Mouse (Mus musculus) embryonic facial prominence, embryonic 11.5 days (tissue): ENCODE results near the gene Dapk2. TPM values are rescaled to one million over a fixed set of nuclear protein-coding genes. Genes with fewer than 3 reads are reported as not detected.

ENCODE experiments used
- ATAC-seq: fragments of 200-750 bp; cut with Nextera tagmentation; replicated peaks from 2 replicates; pipeline ENCODE4 v1.8.0; 2017; ENCODE audit warnings: low read depth; ENCODE audit not compliant: insufficient number of reproducible peaks, low FRiP score, low TSS enrichment
- DNase-seq: peaks from one replicate; pipeline ENCODE4 v3.0.0-alpha.2; 2015; ENCODE audit warnings: low spot score
- H3K27ac ChIP-seq: fragments of 300-500 bp; sonication (generic); replicated peaks from 2 replicates; pipeline ENCODE4 v1.5.1; 2014; ENCODE audit warnings: mild to moderate bottlenecking, low read depth, low read length, control low read depth
- H3K27me3 ChIP-seq: fragments of 300-500 bp; sonication (generic); 2 replicates; pipeline ENCODE4 v1.6.1; 2014; ENCODE audit warnings: mild to moderate bottlenecking, low read length, moderate library complexity, mixed read lengths; ENCODE audit not compliant: control insufficient read depth, insufficient read depth
- H3K36me3 ChIP-seq: fragments of 300-500 bp; sonication (generic); replicated peaks from 2 replicates; pipeline ENCODE4 v1.6.1; 2014; ENCODE audit warnings: low read depth, mild to moderate bottlenecking, low read length, moderate library complexity, mixed read lengths; ENCODE audit not compliant: control insufficient read depth, insufficient read depth
- H3K4me1 ChIP-seq: fragments of 300-500 bp; sonication (generic); 2 replicates; pipeline ENCODE4 v1.6.1; 2014; ENCODE audit warnings: low read length, mixed read lengths; ENCODE audit not compliant: control insufficient read depth, insufficient read depth
- H3K4me2 ChIP-seq: fragments of 300-500 bp; sonication (generic); 2 replicates; pipeline ENCODE4 v1.6.1; 2014; ENCODE audit warnings: low read depth, mild to moderate bottlenecking, control low read depth, low read length, moderate library complexity
- H3K4me3 ChIP-seq: fragments of 300-500 bp; sonication (generic); 2 replicates; pipeline ENCODE4 v1.5.1; 2014; ENCODE audit warnings: low read depth, low read length, control low read depth
- H3K9ac ChIP-seq: fragments of 300-500 bp; sonication (generic); replicated peaks from 2 replicates; pipeline ENCODE4 v1.6.1; 2014; ENCODE audit warnings: mild to moderate bottlenecking, control low read depth, low read length
- H3K9me3 ChIP-seq: fragments of 300-500 bp; sonication (generic); replicated peaks from 2 replicates; pipeline ENCODE4 v1.6.1; 2016; ENCODE audit warnings: mild to moderate bottlenecking, low read length, inconsistent platforms, mixed read lengths; ENCODE audit not compliant: control insufficient read depth
- WGBS: fragments of 180-500 bp; shearing (Covaris S2); extraction: QIAGEN DNeasy Blood & Tissue Kit; methylation state at CpG from one replicate; pipeline ENCODE4 v1.1.7; 2014; 5-methylcytosine and 5-hydroxymethylcytosine counted together
- polyA plus RNA-seq: library from polyadenylated mRNA; unstranded; fragments of >200 nt; fragmentation: Nextera tagmentation; extraction: Ambion mirVana; gene quantifications from 2 replicates; pipeline ENCODE4 v1.2.1, GENCODE M21; 2014

Dapk2 gene
- polyA plus RNA-seq, 1 experiment from 2014 or later: 6.2 TPM

DNA sequence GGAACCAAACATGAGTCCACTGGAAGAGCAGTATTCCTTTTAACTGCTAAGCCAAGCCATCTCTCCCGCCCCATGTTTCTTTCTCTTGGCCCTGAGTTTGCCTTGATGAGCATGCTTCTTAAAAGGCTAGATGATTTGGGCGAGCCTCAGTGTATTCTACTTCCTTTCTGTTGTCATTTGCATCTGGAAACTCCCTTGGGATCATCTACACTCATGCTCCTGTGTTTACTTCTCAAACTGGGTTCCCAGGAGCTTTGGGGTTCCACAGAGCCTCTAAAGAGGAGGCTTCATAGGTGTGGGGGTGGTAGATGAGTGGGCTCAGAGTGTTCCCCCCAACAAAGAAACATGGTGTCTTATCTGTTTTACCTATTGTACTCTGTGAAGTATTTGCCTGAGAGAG, 54.1 kb downstream of the Dapk2 start:
- WGBS: 94% methylated on average over 2 of the region's 2 CpGs
- 0 out of 2 replicates have a peak, but pooled peaks cover 4% of the 10 kb centered on the region for H3K4me1 ChIP-seq
- H3K27me3 ChIP-seq: no peaks in the 10 kb centered on the region
- H3K4me2 ChIP-seq: no peak overlapping the region
- H3K27ac ChIP-seq: no peak overlapping the region
- no peaks in the 10 kb centered on the region for H3K36me3 ChIP-seq
- no peak for DNase-seq
- no peak overlapping the region for H3K4me3 ChIP-seq
- no peaks in the 10 kb centered on the region for H3K9me3 ChIP-seq
- no peak for ATAC-seq
- H3K9ac ChIP-seq: no peak overlapping the region

DNA sequence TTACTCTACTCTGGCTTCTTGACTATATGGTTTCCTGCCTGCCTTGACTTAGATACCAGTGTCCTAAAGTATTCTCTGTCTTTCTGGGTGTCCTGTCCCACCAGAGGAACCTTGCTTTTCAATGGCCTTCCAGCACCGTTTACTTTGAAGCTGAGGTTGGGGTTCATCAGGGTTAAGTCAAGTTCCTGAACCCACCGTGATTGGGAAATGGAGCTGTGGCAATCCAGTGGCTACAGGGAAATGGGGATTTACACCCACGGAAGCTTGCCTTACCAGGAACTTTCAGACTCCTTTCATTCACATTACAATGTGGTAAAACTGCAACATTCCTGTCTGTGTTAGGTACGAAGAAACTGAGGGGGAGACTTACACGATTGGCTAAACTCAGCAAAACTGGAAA, 54.8 kb downstream of the Dapk2 start:
- DNase-seq: no peak
- Histone ChIP-seq H3K27ac (no peak overlapping the region), H3K4me1 (0 out of 2 replicates have a peak, but pooled peaks cover 4% of the 10 kb centered on the region)

DNA sequence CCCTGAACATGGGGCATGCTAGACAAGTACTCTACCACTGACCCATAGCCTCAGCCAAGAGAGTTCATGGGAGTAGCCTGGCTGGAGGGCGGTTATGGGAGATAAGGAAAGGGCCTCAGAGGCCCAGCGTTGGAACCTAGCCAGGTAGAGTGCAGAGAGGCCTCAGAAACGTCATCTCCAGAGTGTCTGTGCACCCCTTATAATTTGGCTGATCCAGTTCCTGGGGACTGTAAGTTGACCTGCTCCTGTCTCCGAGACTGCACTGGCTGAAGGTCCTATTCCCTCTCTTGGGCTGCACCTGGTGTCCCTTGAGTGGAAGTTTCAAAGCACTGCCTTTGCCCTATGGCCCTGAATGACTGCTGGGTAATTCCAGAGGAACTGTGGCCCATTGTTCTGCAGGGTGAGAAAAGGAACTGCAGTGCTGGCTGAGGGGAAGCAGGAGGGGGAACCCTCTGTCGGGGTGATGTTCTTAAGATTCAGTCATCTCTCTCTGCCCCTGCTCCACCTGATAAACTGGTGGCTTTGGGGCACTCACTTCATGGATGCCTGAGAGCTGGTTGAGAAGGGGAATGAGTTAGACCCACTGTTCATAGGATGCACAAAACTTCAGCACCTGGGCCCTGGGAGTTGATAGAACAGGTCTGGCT, 55.5 kb downstream of the Dapk2 start:
- 28% methylated on average over 5 of the region's 5 CpGs for WGBS
- H3K27ac ChIP-seq: no peak overlapping the region

More for the DNA sequence above, 54.8 kb downstream of the Dapk2 start:
- 76% methylated on average over 5 of the region's 5 CpGs for WGBS
- Histone ChIP-seq H3K36me3 (no peaks in the 10 kb centered on the region), H3K27me3 (no peaks in the 10 kb centered on the region), H3K9me3 (no peaks in the 10 kb centered on the region), H3K9ac (no peak overlapping the region), H3K4me2 (no peak overlapping the region), H3K4me3 (no peak overlapping the region)
- ATAC-seq: no peak

DNA sequence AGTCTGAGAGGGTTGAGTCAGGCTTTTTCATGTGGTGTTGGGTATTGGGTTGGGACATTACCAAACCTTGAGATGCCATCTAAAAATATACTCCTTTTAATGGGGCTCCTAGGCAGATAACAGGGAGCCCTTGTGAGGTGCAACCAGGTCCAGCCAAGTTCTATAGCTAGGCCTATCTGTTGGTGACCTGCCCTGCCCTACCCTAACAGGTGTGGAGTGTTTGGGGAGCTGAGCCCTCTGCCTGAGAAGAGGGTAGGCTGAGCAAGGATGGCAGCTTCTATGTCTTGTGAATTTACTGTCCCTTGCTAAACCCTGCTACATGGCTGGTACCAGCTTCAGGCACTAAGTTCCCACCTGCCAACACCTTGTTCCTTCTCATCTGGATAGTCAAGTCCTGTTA, 57.5 kb downstream of the Dapk2 start:
- Histone ChIP-seq H3K4me1 (0 out of 2 replicates have a peak, but pooled peaks cover 4% of the 10 kb centered on the region), H3K9me3 (no peaks in the 10 kb centered on the region), H3K27me3 (no peaks in the 10 kb centered on the region; the same call in 1 of the 2 replicates), H3K4me3 (no peak overlapping the region), H3K27ac (no peak overlapping the region), H3K4me2 (no peak overlapping the region), H3K36me3 (no peaks in the 10 kb centered on the region), H3K9ac (no peak overlapping the region)
- no peak for ATAC-seq
- no peak for DNase-seq

More for the DNA sequence above, 55.5 kb downstream of the Dapk2 start:
- peak; percentile 52; the same call in 1 of the 2 replicates for ATAC-seq
- Histone ChIP-seq H3K9me3 (no peaks in the 10 kb centered on the region), H3K4me1 (0 out of 2 replicates have a peak, but pooled peaks cover 4% of the 10 kb centered on the region), H3K27me3 (no peaks in the 10 kb centered on the region), H3K36me3 (no peaks in the 10 kb centered on the region), H3K4me3 (no peak overlapping the region), H3K4me2 (no peak overlapping the region), H3K9ac (no peak overlapping the region)
- DNase-seq: peak; percentile 46

DNA sequence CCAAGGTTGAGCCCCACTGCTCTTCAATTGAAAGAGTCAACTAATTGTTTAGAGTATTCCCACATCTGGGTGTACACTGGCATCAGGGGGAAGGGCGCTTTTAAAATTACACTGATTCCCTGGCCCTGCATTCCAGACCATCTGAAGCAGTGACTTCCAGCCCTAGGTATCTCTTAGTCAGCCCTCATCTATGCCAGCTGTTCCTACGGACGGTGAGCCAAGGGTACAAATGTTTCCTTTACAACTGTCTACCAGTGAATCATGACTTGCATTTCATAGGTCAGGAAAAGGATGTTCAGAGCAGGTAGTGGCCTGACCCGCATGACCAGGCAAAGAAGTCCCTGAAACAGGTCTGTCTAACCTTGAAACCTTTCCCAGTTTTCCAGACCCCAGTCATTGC, 59.9 kb downstream of the Dapk2 start:
- Histone ChIP-seq H3K4me1 (0 out of 2 replicates have a peak, but pooled peaks cover 4% of the 10 kb centered on the region), H3K9me3 (no peaks in the 10 kb centered on the region), H3K27ac (no peak overlapping the region), H3K36me3 (no peaks in the 10 kb centered on the region), H3K27me3 (no peaks in the 10 kb centered on the region; the same call in 1 of the 2 replicates), H3K4me2 (no peak overlapping the region), H3K9ac (no peak overlapping the region), H3K4me3 (no peak overlapping the region)
- 78% methylated on average over 4 of the region's 4 CpGs for WGBS
- DNase-seq (no peak), ATAC-seq (no peak)

DNA sequence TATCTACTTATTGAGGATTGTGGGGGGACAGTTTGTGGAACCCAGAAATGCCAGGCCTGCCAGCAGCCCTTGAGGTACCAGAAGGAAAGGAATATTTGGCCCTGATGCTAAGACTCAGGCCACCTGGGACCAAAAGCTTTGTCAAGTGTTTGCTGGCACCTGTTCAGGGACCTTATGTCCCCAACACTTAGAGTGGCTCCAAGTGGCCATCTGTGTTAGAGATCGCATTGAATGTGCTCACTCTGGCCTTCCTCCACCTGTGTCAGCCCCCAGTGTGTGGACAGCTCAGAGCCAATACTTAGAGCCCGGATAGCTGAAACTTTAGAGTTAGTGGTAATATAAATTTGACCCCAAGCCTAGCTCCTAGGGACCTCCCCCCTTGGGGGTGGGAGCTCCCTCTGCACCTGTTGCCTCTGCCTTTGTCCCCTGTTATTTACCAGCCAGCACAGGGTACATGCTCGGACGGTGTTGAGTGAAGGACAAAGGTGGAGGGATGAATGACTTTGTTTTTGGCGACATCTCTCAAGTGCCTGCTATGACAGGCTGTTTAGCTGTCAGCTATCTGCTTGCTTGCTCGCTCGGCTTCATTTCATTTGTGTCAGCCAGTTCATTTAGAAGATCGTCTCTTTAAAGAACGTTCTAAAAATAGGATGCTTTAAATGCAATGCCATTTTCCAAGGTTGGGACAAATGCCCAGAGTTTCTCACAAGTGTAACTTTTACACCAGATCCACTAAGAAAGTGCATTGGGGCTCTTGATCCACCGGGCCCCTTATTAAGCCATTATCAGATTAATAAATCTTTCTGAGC, 61.1 kb downstream of the Dapk2 start:
- no peaks in the 10 kb centered on the region for H3K4me1 ChIP-seq
- DNase-seq (no peak), ATAC-seq (no peak)
- H3K4me3 ChIP-seq: no peak overlapping the region
- no peaks in the 10 kb centered on the region for H3K36me3 ChIP-seq
- H3K9ac ChIP-seq: no peak overlapping the region
- 75% methylated on average over 10 of the region's 10 CpGs for WGBS
- no peak overlapping the region for H3K27ac ChIP-seq
- no peak overlapping the region for H3K4me2 ChIP-seq
- no peaks in the 10 kb centered on the region for H3K9me3 ChIP-seq
- no peaks in the 10 kb centered on the region; the same call in 1 of the 2 replicates for H3K27me3 ChIP-seq

DNA sequence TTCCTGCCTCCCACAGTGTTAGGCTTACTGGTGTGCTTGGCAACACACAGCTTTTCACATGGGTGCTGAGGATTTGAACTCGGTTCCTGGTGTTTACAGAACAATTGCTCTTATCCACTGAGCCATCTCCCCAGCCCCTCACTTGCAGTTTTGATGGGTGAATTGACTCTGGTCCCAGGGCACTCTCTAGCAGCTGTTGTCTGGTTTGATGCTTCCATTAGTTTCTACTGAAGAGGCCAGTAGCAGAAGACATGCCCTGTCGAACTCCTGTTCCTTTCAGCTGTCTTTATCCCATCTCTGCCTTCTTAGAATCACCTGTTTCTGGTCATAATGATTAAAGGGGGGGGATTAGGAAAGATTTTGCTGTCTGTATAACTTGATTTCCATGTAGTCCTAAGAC, 65.8 kb downstream of the Dapk2 start:
- H3K4me3 ChIP-seq: no peak overlapping the region
- DNase-seq (no peak), ATAC-seq (no peak)
- WGBS: 75% methylated on average over 2 of the region's 2 CpGs
- no peaks in the 10 kb centered on the region for H3K36me3 ChIP-seq
- no peaks in the 10 kb centered on the region for H3K4me1 ChIP-seq
- H3K9ac ChIP-seq: no peak overlapping the region
- H3K27ac ChIP-seq: no peak overlapping the region
- H3K9me3 ChIP-seq: no peaks in the 10 kb centered on the region
- H3K27me3 ChIP-seq: no peaks in the 10 kb centered on the region; the same call in 1 of the 2 replicates
- no peak overlapping the region for H3K4me2 ChIP-seq
